ENCODE assay signal across 24 mouse cellular contexts in genomic region chr12:34559001-34559400, GRCm38 (mm10).
A peak's percentile ranks its signal among the peaks of the same experiment; 100 is the strongest.
DNase-seq lines count a peak whose midpoint lies in the region; ATAC-seq and TF ChIP-seq lines count a peak whose summit lies in the region.
"Had no signal": no experiment of that assay in that cellular context is flagged by ENCODE, and none has a peak within 500 bp of the region (broad histone marks: within the 10 kb centered on the region; RNA-seq: fewer than 3 reads in every experiment).

No protein-coding gene starts in this region.

- no peak for TF ChIP-seq CTCF in lung, embryonic 14.5 days (IDR thresholded peaks at IDR 0.05; ENCODE audit: low read depth)

- H3K27ac ChIP-seq in lung, embryonic 14.5 days (ENCODE audit: low read depth), result no peak overlapping the region
- H3K27ac ChIP-seq in embryonic facial prominence, embryonic 14.5 days (replicated peaks; ENCODE audit: low read depth, low read length), result no peak overlapping the region
- no peak overlapping the region for H3K27ac ChIP-seq in forebrain, embryonic 14.5 days (ENCODE audit: low read depth, low read length)
- H3K27ac ChIP-seq: forebrain, embryonic 10.5 days; hindbrain, embryonic 13.5 days; limb, embryonic 13.5 days; liver, embryonic 13.5 days; midbrain, embryonic 15.5 days; stomach, embryonic 15.5 days had no signal

- no peaks in the 10 kb centered on the region for H3K27me3 ChIP-seq in lung, embryonic 14.5 days (ENCODE audit: insufficient read depth, low read length)
- no peaks in the 10 kb centered on the region for H3K27me3 ChIP-seq in embryonic facial prominence, embryonic 14.5 days (replicated peaks; ENCODE audit: control insufficient read depth, insufficient read depth, low read length)
- no peaks in the 10 kb centered on the region for H3K27me3 ChIP-seq in forebrain, embryonic 14.5 days (replicated peaks; ENCODE audit: control insufficient read depth, insufficient read depth, low read length)
- H3K27me3 ChIP-seq: hindbrain, embryonic 13.5 days; limb, embryonic 13.5 days; liver, embryonic 13.5 days; midbrain, embryonic 15.5 days; stomach, embryonic 15.5 days had no signal

- 25% methylated on average over 5 of the region's 5 CpGs for WGBS in lung, embryonic 14.5 days
- WGBS in embryonic facial prominence, embryonic 14.5 days, result 54% methylated on average over 5 of the region's 5 CpGs
- 83% methylated on average over 5 of the region's 5 CpGs for WGBS in forebrain, embryonic 14.5 days

- H3K9me3 ChIP-seq in lung, embryonic 14.5 days (ENCODE audit: low read depth, low read length), result no peaks in the 10 kb centered on the region
- no peaks in the 10 kb centered on the region for H3K9me3 ChIP-seq in embryonic facial prominence, embryonic 14.5 days (ENCODE audit: control insufficient read depth, low read length)
- H3K9me3 ChIP-seq in forebrain, embryonic 14.5 days (replicated peaks; ENCODE audit: control insufficient read depth, low read length), result no peaks in the 10 kb centered on the region
- H3K9me3 ChIP-seq: forebrain, embryonic 10.5 days; hindbrain, embryonic 13.5 days; limb, embryonic 13.5 days; liver, embryonic 13.5 days; midbrain, embryonic 15.5 days; stomach, embryonic 15.5 days had no signal

- H3K4me3 ChIP-seq in lung, embryonic 14.5 days (ENCODE audit: low read depth, low read length), result no peak overlapping the region
- H3K4me3 ChIP-seq in embryonic facial prominence, embryonic 14.5 days (ENCODE audit: low read depth, low read length), result no peak overlapping the region
- H3K4me3 ChIP-seq in forebrain, embryonic 14.5 days (ENCODE audit: low read depth, low read length), result no peak overlapping the region
- H3K4me3 ChIP-seq: forebrain, embryonic 10.5 days; hindbrain, embryonic 13.5 days; limb, embryonic 13.5 days; liver, embryonic 13.5 days; midbrain, embryonic 15.5 days; stomach, embryonic 15.5 days had no signal

- DNase-seq in lung, embryonic 14.5 days, result peak; percentile 76
- DNase-seq in lung, postnatal 4 days, result no peak
- DNase-seq in 416B (ENCODE audit: low read depth) (peak; percentile 71), adipocyte (ENCODE audit: low spot score) (peak; percentile 25)
- peak; percentile 59 for DNase-seq in embryonic facial prominence, embryonic 14.5 days (ENCODE audit: low spot score)
- no peak for DNase-seq in adrenal gland, postnatal 14 days
- DNase-seq in forebrain, embryonic 14.5 days (ENCODE audit: low spot score), result no peak
- DNase-seq: adrenal gland, postnatal 36 days; cerebellum, adult 9-10 months; forebrain, postnatal 0 days; heart, postnatal 36 days; kidney, adult 11 months; kidney, postnatal 10 days; layer of hippocampus, postnatal 36 days; liver, embryonic 13.5 days; right cerebral cortex, adult 18-20 months; right cerebral cortex, postnatal 4 days; thymus, adult 18-20 months; thymus, postnatal 36 days had no signal

- ATAC-seq in lung, embryonic 14.5 days (ENCODE audit: insufficient read depth), result no peak
- no peak for ATAC-seq in embryonic facial prominence, embryonic 14.5 days (ENCODE audit: low read depth)
- ATAC-seq in forebrain, embryonic 14.5 days, result no peak
- ATAC-seq: forebrain, postnatal 0 days; midbrain, embryonic 15.5 days had no signal

- no peaks in the 10 kb centered on the region for H3K36me3 ChIP-seq in lung, embryonic 14.5 days (ENCODE audit: insufficient read depth)
- H3K36me3 ChIP-seq in embryonic facial prominence, embryonic 14.5 days (ENCODE audit: control insufficient read depth, insufficient read depth, low read length), result no peaks in the 10 kb centered on the region
- no peaks in the 10 kb centered on the region for H3K36me3 ChIP-seq in forebrain, embryonic 14.5 days (ENCODE audit: control insufficient read depth, insufficient read depth, low read length)
- H3K36me3 ChIP-seq: forebrain, embryonic 10.5 days; hindbrain, embryonic 13.5 days; limb, embryonic 13.5 days; liver, embryonic 13.5 days; midbrain, embryonic 15.5 days; stomach, embryonic 15.5 days had no signal

- H3K9ac ChIP-seq in lung, embryonic 14.5 days, result no peak overlapping the region
- H3K9ac ChIP-seq in embryonic facial prominence, embryonic 14.5 days (ENCODE audit: low read depth, low read length), result no peak overlapping the region
- H3K9ac ChIP-seq in forebrain, embryonic 14.5 days (ENCODE audit: low read length), result no peak overlapping the region
- H3K9ac ChIP-seq: forebrain, postnatal 0 days; hindbrain, embryonic 13.5 days; limb, embryonic 13.5 days; liver, embryonic 13.5 days; midbrain, embryonic 15.5 days; stomach, embryonic 15.5 days had no signal

- no peak overlapping the region for H3K4me2 ChIP-seq in lung, embryonic 14.5 days
- H3K4me2 ChIP-seq in embryonic facial prominence, embryonic 14.5 days (ENCODE audit: low read depth, low read length), result no peak overlapping the region
- H3K4me2 ChIP-seq in forebrain, embryonic 14.5 days (ENCODE audit: low read length), result no peak overlapping the region
- H3K4me2 ChIP-seq: hindbrain, embryonic 13.5 days; limb, embryonic 13.5 days; liver, embryonic 13.5 days; midbrain, embryonic 15.5 days; stomach, embryonic 15.5 days had no signal

- no peaks in the 10 kb centered on the region for H3K4me1 ChIP-seq in lung, embryonic 14.5 days (ENCODE audit: insufficient read depth)
- H3K4me1 ChIP-seq in embryonic facial prominence, embryonic 14.5 days (ENCODE audit: control insufficient read depth, insufficient read depth, low read length), result no peaks in the 10 kb centered on the region
- H3K4me1 ChIP-seq in forebrain, embryonic 14.5 days (ENCODE audit: control insufficient read depth, insufficient read depth, low read length), result no peaks in the 10 kb centered on the region
- H3K4me1 ChIP-seq: forebrain, embryonic 10.5 days; hindbrain, embryonic 13.5 days; limb, embryonic 13.5 days; liver, embryonic 13.5 days; midbrain, embryonic 15.5 days; stomach, embryonic 15.5 days had no signal

Comparison
In these comparisons a context has a peak if more than half of its experiments do, and no peak if none do; other contexts are left out.
1. DNase-seq: peak in lung, embryonic 14.5 days (single experiment), 416B (single experiment), adipocyte (single experiment) and embryonic facial prominence, embryonic 14.5 days (single experiment); none in lung, postnatal 4 days (0 of 2), adrenal gland, postnatal 14 days (single experiment) and forebrain, embryonic 14.5 days (single experiment).